Mouse (Mus musculus): Measurements from ENCODE around the gene Tbc1d2. TPM values are rescaled to one million over a fixed set of nuclear protein-coding genes. Genes with fewer than 3 reads are reported as not detected.

Tbc1d2 gene
- polyA plus RNA-seq, 1 experiment from 2014 or later: 2.9 TPM

GRCm38 (mm10) chr4:46666420-46666819 is 16.4 kb upstream of the Tbc1d2 start:
- WGBS: 59% methylated on average over 5 of the region's 5 CpGs
- Histone ChIP-seq H3K9ac (no peak overlapping the region), H3K4me1 (peaks cover 10% of the 10 kb centered on the region), H3K9me3 (replicated peaks) (no peaks in the 10 kb centered on the region), H3K27ac (replicated peaks) (no peak overlapping the region), H3K4me2 (replicated peaks) (no peak overlapping the region), H3K4me3 (replicated peaks) (no peak overlapping the region), H3K27me3 (no peaks in the 10 kb centered on the region), H3K36me3 (no peaks in the 10 kb centered on the region)
- ATAC-seq (ENCODE audit: insufficient number of reproducible peaks, low FRiP score, low TSS enrichment, low read depth): no peak

GRCm38 (mm10) chr4:46665371-46665774 is 15.4 kb upstream of the Tbc1d2 start:
- peaks cover 10% of the 10 kb centered on the region for H3K4me1 ChIP-seq
- WGBS: 3% methylated on average over 8 of the region's 8 CpGs
- H3K4me2 ChIP-seq (replicated peaks): peak overlapping the region; percentile 64; the same call in 1 of the 2 replicates
- H3K4me3 ChIP-seq (replicated peaks): no peak overlapping the region
- no peaks in the 10 kb centered on the region for H3K9me3 ChIP-seq (replicated peaks)
- no peak overlapping the region for H3K9ac ChIP-seq
- no peak overlapping the region for H3K27ac ChIP-seq (replicated peaks)
- H3K27me3 ChIP-seq: no peaks in the 10 kb centered on the region
- no peak for ATAC-seq (ENCODE audit: insufficient number of reproducible peaks, low FRiP score, low TSS enrichment, low read depth)
- H3K36me3 ChIP-seq: no peaks in the 10 kb centered on the region

- H3K4me2 ChIP-seq (replicated peaks): peak overlapping the region; percentile 64
- no peaks in the 10 kb centered on the region for H3K9me3 ChIP-seq (replicated peaks)
- H3K27me3 ChIP-seq: no peaks in the 10 kb centered on the region; the same call in 1 of the 2 replicates
- H3K4me3 ChIP-seq (replicated peaks): peak overlapping the region; percentile 45
- no peaks in the 10 kb centered on the region for H3K36me3 ChIP-seq
- peak; percentile 88 for ATAC-seq (ENCODE audit: insufficient number of reproducible peaks, low FRiP score, low TSS enrichment, low read depth)
- WGBS: 6% methylated on average over 34 of the region's 34 CpGs
- peak overlapping the region; percentile 7; the same call in 1 of the 2 replicates for H3K9ac ChIP-seq
- H3K4me1 ChIP-seq: peaks cover 10% of the 10 kb centered on the region
- peak overlapping the region; percentile 72 for H3K27ac ChIP-seq (replicated peaks)
Observed at GRCm38 (mm10) chr4:46664123-46665009, 14.4 kb upstream of the Tbc1d2 start.

GRCm38 (mm10) chr4:46661433-46661832 is 11.4 kb upstream of the Tbc1d2 start:
- Histone ChIP-seq H3K36me3 (no peaks in the 10 kb centered on the region), H3K4me1 (peaks cover 10% of the 10 kb centered on the region), H3K27ac (replicated peaks) (no peak overlapping the region), H3K27me3 (no peaks in the 10 kb centered on the region; the same call in 1 of the 2 replicates), H3K4me2 (replicated peaks) (no peak overlapping the region), H3K9me3 (replicated peaks) (no peaks in the 10 kb centered on the region), H3K4me3 (replicated peaks) (no peak overlapping the region), H3K9ac (no peak overlapping the region)
- WGBS: 73% methylated on average over 9 of the region's 9 CpGs
- ATAC-seq (ENCODE audit: insufficient number of reproducible peaks, low FRiP score, low TSS enrichment, low read depth): no peak

GRCm38 (mm10) chr4:46658946-46659345 is 8.9 kb upstream of the Tbc1d2 start:
- 70% methylated on average over 5 of the region's 5 CpGs for WGBS
- Histone ChIP-seq H3K4me2 (replicated peaks) (no peak overlapping the region), H3K4me3 (replicated peaks) (no peak overlapping the region), H3K27ac (replicated peaks) (no peak overlapping the region), H3K9ac (no peak overlapping the region), H3K4me1 (peaks cover 1% of the 10 kb centered on the region), H3K9me3 (replicated peaks) (no peaks in the 10 kb centered on the region), H3K27me3 (no peaks in the 10 kb centered on the region; the same call in 1 of the 2 replicates), H3K36me3 (no peaks in the 10 kb centered on the region)
- no peak for ATAC-seq (ENCODE audit: insufficient number of reproducible peaks, low FRiP score, low TSS enrichment, low read depth)

GRCm38 (mm10) chr4:46657116-46657515 is 7.1 kb upstream of the Tbc1d2 start:
- H3K27me3 ChIP-seq: peaks cover 3% of the 10 kb centered on the region; the same call in 1 of the 2 replicates
- H3K9me3 ChIP-seq (replicated peaks): no peaks in the 10 kb centered on the region
- no peak overlapping the region for H3K4me3 ChIP-seq (replicated peaks)
- 4% methylated on average over 5 of the region's 5 CpGs for WGBS
- no peak for ATAC-seq (ENCODE audit: insufficient number of reproducible peaks, low FRiP score, low TSS enrichment, low read depth)
- H3K4me2 ChIP-seq (replicated peaks): no peak overlapping the region
- H3K27ac ChIP-seq (replicated peaks): no peak overlapping the region
- H3K4me1 ChIP-seq: no peaks in the 10 kb centered on the region
- H3K36me3 ChIP-seq: no peaks in the 10 kb centered on the region
- H3K9ac ChIP-seq: no peak overlapping the region

GRCm38 (mm10) chr4:46655956-46656355 is 5.9 kb upstream of the Tbc1d2 start:
- no peak overlapping the region for H3K27ac ChIP-seq (replicated peaks)
- no peak for ATAC-seq (ENCODE audit: insufficient number of reproducible peaks, low FRiP score, low TSS enrichment, low read depth)
- WGBS: 73% methylated on average over 2 of the region's 2 CpGs

GRCm38 (mm10) chr4:46655298-46655697 is 5.3 kb upstream of the Tbc1d2 start:
- Histone ChIP-seq H3K4me3 (replicated peaks) (no peak overlapping the region), H3K9me3 (replicated peaks) (no peaks in the 10 kb centered on the region), H3K27me3 (peaks cover 13% of the 10 kb centered on the region), H3K27ac (replicated peaks) (no peak overlapping the region), H3K9ac (no peak overlapping the region), H3K4me1 (peaks cover 5% of the 10 kb centered on the region; the same call in 1 of the 2 replicates), H3K36me3 (no peaks in the 10 kb centered on the region), H3K4me2 (replicated peaks) (no peak overlapping the region)
- 61% methylated on average over 1 of the region's 1 CpGs for WGBS
- ATAC-seq (ENCODE audit: insufficient number of reproducible peaks, low FRiP score, low TSS enrichment, low read depth): no peak

More at GRCm38 (mm10) chr4:46655956-46656355, 5.9 kb upstream of the Tbc1d2 start:
- Histone ChIP-seq H3K4me1 (0 out of 2 replicates have a peak, but pooled peaks cover under 1% of the 10 kb centered on the region), H3K27me3 (peaks cover 13% of the 10 kb centered on the region), H3K4me2 (replicated peaks) (no peak overlapping the region), H3K9me3 (replicated peaks) (no peaks in the 10 kb centered on the region), H3K4me3 (replicated peaks) (no peak overlapping the region), H3K9ac (no peak overlapping the region), H3K36me3 (no peaks in the 10 kb centered on the region)

GRCm38 (mm10) chr4:46649161-46649560 is 848 bp downstream of the Tbc1d2 start:
- WGBS: 51% methylated on average over 4 of the region's 4 CpGs
- H3K36me3 ChIP-seq: no peaks in the 10 kb centered on the region
- peaks cover 26% of the 10 kb centered on the region for H3K27me3 ChIP-seq
- H3K27ac ChIP-seq (replicated peaks): no peak overlapping the region
- no peaks in the 10 kb centered on the region for H3K9me3 ChIP-seq (replicated peaks)
- ATAC-seq (ENCODE audit: insufficient number of reproducible peaks, low FRiP score, low TSS enrichment, low read depth): no peak
- H3K9ac ChIP-seq: 0 out of 2 replicates have a peak overlapping the region, but pooled peaks have one; percentile 23
- H3K4me2 ChIP-seq (replicated peaks): peak overlapping the region; percentile 97
- H3K4me3 ChIP-seq (replicated peaks): peak overlapping the region; percentile 81
- peaks cover 17% of the 10 kb centered on the region for H3K4me1 ChIP-seq

- no peak for ATAC-seq (ENCODE audit: insufficient number of reproducible peaks, low FRiP score, low TSS enrichment, low read depth)
- Histone ChIP-seq H3K4me1 (peaks cover 6% of the 10 kb centered on the region; the same call in 1 of the 2 replicates), H3K36me3 (no peaks in the 10 kb centered on the region), H3K4me3 (replicated peaks) (no peak overlapping the region), H3K4me2 (replicated peaks) (no peak overlapping the region), H3K27ac (replicated peaks) (no peak overlapping the region), H3K27me3 (peaks cover 4% of the 10 kb centered on the region), H3K9ac (no peak overlapping the region), H3K9me3 (replicated peaks) (no peaks in the 10 kb centered on the region)
- WGBS: 81% methylated on average over 8 of the region's 8 CpGs
Observed at GRCm38 (mm10) chr4:46643676-46644112, 6.3 kb downstream of the Tbc1d2 start.

- H3K27me3 ChIP-seq: no peaks in the 10 kb centered on the region
- no peak overlapping the region for H3K4me3 ChIP-seq (replicated peaks)
- peaks cover 6% of the 10 kb centered on the region; the same call in 1 of the 2 replicates for H3K4me1 ChIP-seq
- no peaks in the 10 kb centered on the region for H3K9me3 ChIP-seq (replicated peaks)
- H3K9ac ChIP-seq: no peak overlapping the region
- 0 out of 2 replicates have a peak overlapping the region, but pooled peaks have one; percentile 35 for H3K27ac ChIP-seq (replicated peaks)
- no peak overlapping the region for H3K4me2 ChIP-seq (replicated peaks)
- 55% methylated on average over 8 of the region's 8 CpGs for WGBS
- no peak for ATAC-seq (ENCODE audit: insufficient number of reproducible peaks, low FRiP score, low TSS enrichment, low read depth)
- no peaks in the 10 kb centered on the region for H3K36me3 ChIP-seq
Observed at GRCm38 (mm10) chr4:46642924-46643675, 6.9 kb downstream of the Tbc1d2 start.
